Mouse (Mus musculus) forebrain, embryonic 16.5 days (tissue): ENCODE measurements around the gene Aldh18a1. TPM values are rescaled to one million over a fixed set of nuclear protein-coding genes. Genes with fewer than 3 reads are reported as not detected.
"Not testable (repeated sequence)": the region's sequence is repeated elsewhere in the genome, so short reads cannot be mapped to it uniquely, and the experiment has no call there.

ENCODE experiments used
- ATAC-seq: fragments of 200-750 bp; cut with Nextera tagmentation; 2 replicates; pipeline ENCODE4 v1.8.0; 2017; ENCODE audit warnings: mild to moderate bottlenecking, moderate library complexity
- H3K27ac ChIP-seq: fragments of 300-500 bp; sonication (generic); 2 replicates; pipeline ENCODE4 v1.5.1; 2014; ENCODE audit warnings: low read length, control low read depth
- H3K27me3 ChIP-seq: fragments of 300-500 bp; sonication (generic); replicated peaks from 2 replicates; pipeline ENCODE4 v1.6.1; 2014; ENCODE audit warnings: low read length; ENCODE audit not compliant: control insufficient read depth, insufficient read depth
- H3K36me3 ChIP-seq: fragments of 300-500 bp; sonication (generic); 2 replicates; pipeline ENCODE4 v1.6.1; 2014; ENCODE audit not compliant: control insufficient read depth, insufficient read depth
- H3K4me1 ChIP-seq: fragments of 300-500 bp; sonication (generic); replicated peaks from 2 replicates; pipeline ENCODE4 v1.6.1; 2014; ENCODE audit warnings: low read length; ENCODE audit not compliant: control insufficient read depth, insufficient read depth
- H3K4me2 ChIP-seq: fragments of 300-500 bp; sonication (generic); 2 replicates; pipeline ENCODE4 v1.6.1; 2014; ENCODE audit warnings: mild to moderate bottlenecking, low read length, control low read depth
- H3K4me3 ChIP-seq: fragments of 300-500 bp; sonication (generic); replicated peaks from 2 replicates; pipeline ENCODE4 v1.5.1; 2014; ENCODE audit warnings: mild to moderate bottlenecking, low read length, control low read depth
- H3K9ac ChIP-seq: fragments of 300-500 bp; sonication (generic); replicated peaks from 2 replicates; pipeline ENCODE4 v1.6.1; 2014; ENCODE audit warnings: low read depth, low read length, control low read depth
- H3K9me3 ChIP-seq: fragments of 300-500 bp; sonication (generic); 2 replicates; pipeline ENCODE4 v1.6.1; 2016; ENCODE audit warnings: low read length; ENCODE audit not compliant: control insufficient read depth
- WGBS: fragments of 180-500 bp; shearing (Covaris S2); extraction: QIAGEN DNeasy Blood & Tissue Kit; methylation state at CpG from one replicate; pipeline ENCODE4 v1.1.7; 2014; 5-methylcytosine and 5-hydroxymethylcytosine counted together
- polyA plus RNA-seq: library from polyadenylated mRNA; unstranded; fragments of >200 nt; fragmentation: Nextera tagmentation; extraction: Ambion mirVana; gene quantifications from 2 replicates; pipeline ENCODE4 v1.2.1, GENCODE M21; 2015

The Aldh18a1 gene
- polyA plus RNA-seq, 1 experiment from 2014 or later = 83.4 TPM

DNA sequence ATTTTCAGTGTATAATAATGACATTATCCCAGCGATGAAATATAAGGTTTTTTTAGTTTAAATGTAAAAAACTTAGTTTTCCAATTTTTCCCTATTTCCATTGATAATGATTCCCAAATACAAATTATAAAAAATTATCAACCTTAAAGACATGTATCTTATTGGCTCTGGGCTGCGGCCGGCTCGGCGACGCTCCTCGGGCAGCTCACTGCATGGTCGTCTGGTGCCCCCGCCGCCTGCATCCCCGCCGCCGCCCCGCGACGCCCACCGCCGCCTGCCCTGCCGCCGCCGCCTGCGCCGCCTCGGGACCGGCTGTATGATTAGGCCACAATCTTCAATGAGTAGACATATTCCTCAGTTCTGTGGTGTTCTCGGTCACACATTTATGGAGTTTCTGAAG is 33.4 kb upstream of the Aldh18a1 start:
- H3K4me2 ChIP-seq, H3K9ac ChIP-seq, H3K27ac ChIP-seq, H3K4me3 ChIP-seq, H3K9me3 ChIP-seq, H3K27me3 ChIP-seq, H3K4me1 ChIP-seq, H3K36me3 ChIP-seq, ATAC-seq: not testable (repeated sequence)
- 55% methylated on average over 10 of the region's 26 CpGs for WGBS

DNA sequence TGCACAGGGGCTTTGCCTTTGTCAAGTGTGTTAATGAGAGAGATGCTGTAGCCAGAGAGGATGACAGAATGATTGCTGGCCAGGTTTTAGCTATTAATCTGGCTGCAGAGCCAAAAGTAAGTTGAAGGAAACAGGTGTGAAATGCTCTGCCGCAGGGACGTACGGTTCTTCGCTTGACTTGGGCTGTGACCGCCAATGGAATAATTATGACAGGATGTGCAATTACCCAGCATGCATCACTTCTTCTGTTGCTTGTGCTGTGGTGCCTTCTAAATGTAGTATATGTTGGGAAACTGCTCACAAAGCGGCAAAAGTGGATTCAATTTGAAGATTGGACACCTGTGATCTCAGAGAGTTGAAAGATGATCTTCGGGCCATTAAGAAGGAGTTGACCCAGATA is 27.8 kb upstream of the Aldh18a1 start:
- H3K9ac ChIP-seq = no peak overlapping the region
- H3K4me1 ChIP-seq = peaks cover 5% of the 10 kb centered on the region
- H3K27ac ChIP-seq = no peak overlapping the region
- H3K4me2 ChIP-seq = no peak overlapping the region
- no peaks in the 10 kb centered on the region for H3K27me3 ChIP-seq
- H3K9me3 ChIP-seq = no peaks in the 10 kb centered on the region
- H3K36me3 ChIP-seq = no peaks in the 10 kb centered on the region
- 84% methylated on average over 7 of the region's 7 CpGs for WGBS
- H3K4me3 ChIP-seq = no peak overlapping the region
- ATAC-seq = no peak

DNA sequence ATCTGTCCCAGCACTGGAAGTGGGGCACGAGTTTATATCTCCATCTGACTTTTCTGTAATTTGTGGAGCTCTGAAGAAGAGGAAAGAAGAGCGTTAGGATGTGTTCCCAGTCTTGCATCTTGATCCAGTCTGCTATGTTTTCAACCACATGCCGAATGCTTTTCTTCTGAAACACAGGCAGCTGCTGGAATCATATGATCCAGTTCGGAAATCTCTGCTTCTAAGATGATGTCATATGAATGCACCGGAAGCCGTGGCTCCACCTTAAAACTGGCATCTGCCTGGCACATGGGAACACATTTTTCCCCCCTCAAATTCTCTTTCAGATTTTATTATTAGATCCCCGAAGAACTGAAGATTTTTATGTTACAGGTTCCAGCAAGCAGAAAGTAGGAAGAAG is 26.5 kb upstream of the Aldh18a1 start:
- no peak for ATAC-seq
- H3K9ac ChIP-seq = no peak overlapping the region
- peaks cover 8% of the 10 kb centered on the region for H3K4me1 ChIP-seq
- H3K9me3 ChIP-seq = no peaks in the 10 kb centered on the region
- H3K4me2 ChIP-seq = no peak overlapping the region
- 83% methylated on average over 7 of the region's 7 CpGs for WGBS
- no peak overlapping the region for H3K4me3 ChIP-seq
- no peak overlapping the region for H3K27ac ChIP-seq
- no peaks in the 10 kb centered on the region for H3K36me3 ChIP-seq
- no peaks in the 10 kb centered on the region for H3K27me3 ChIP-seq

DNA sequence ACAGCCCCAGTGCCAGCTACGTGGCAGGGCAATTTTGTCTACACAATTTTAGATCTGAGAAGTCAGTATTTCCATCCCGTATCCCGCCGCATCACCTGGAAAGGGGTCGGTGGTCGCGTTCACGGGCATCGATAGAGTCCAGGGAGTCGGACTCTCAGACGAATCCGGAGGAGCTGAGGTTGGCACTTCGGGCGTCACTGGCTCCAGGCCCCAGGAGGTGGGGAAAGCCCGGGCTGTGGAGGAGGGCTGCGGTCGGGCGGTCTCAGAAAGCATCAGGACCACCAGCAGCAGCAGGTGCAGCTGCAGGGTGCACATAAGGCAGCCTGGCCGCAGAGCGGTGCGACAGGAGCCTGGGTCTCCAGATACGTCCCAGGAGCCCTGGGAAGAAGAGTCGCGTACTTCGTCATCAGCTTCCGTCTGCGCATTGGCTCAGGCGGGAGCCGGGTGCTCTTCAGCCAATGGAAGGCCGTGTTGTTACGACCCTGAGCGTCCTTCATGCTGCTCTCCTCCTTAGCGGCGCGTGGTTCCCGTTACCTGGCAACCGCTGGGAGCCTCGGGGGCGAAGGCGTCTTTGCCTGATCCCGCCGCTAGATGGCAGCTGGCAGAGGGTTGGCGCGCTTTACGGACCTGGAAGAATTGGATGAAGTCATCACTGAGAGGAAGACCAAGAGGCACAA is 23.7 kb upstream of the Aldh18a1 start, which contains the start of the genes Tctn3 and Entpd1:
Tctn3 (minus strand) TSS at position 404 of the 677 bp plus-strand sequence.
Entpd1 (plus strand) TSS at position 537 of the 677 bp plus-strand sequence.
- WGBS = under 1% methylated on average over 45 of the region's 45 CpGs
- no peak within 1 kb of the TSS for H3K27ac ChIP-seq
- peaks cover 8% of the 10 kb centered on the region for H3K4me1 ChIP-seq

DNA sequence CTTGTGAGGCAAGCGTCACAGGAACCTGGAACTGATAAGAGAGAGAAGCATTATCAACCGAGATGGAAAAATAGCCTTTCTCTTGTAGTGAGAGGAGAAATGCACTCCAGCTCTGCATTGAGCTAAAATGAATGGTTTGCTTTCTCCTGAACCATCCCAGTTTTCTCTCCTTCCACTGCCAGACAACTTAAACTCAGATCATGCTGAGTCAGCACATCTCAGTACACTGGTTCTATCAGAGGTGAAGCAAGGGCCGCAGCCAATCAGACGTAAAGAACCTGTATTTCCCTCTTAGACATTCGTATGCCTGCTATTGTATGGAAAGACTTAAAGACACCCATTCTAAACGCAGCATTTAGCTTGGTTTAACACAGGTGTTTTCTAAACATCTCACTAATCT is 19.4 kb upstream of the Aldh18a1 start:
- H3K4me1 ChIP-seq = peaks cover 8% of the 10 kb centered on the region
- no peak overlapping the region for H3K4me3 ChIP-seq
- no peak overlapping the region for H3K27ac ChIP-seq
- H3K9me3 ChIP-seq = no peaks in the 10 kb centered on the region
- 90% methylated on average over 6 of the region's 6 CpGs for WGBS
- H3K36me3 ChIP-seq = peaks cover 11% of the 10 kb centered on the region
- no peak overlapping the region for H3K9ac ChIP-seq
- no peak overlapping the region for H3K4me2 ChIP-seq
- no peaks in the 10 kb centered on the region for H3K27me3 ChIP-seq
- ATAC-seq = no peak

More for the DNA sequence above, 23.7 kb upstream of the Aldh18a1 start, which contains the start of the genes Tctn3 and Entpd1:
- Histone ChIP-seq H3K9ac (peak within 1 kb of the TSS; percentile 81), H3K4me2 (peak within 1 kb of the TSS; percentile 85), H3K36me3 (peaks cover 8% of the 10 kb centered on the region), H3K9me3 (no peaks in the 10 kb centered on the region), H3K27me3 (no peaks in the 10 kb centered on the region), H3K4me3 (peak within 1 kb of the TSS; percentile 90)
- peak; percentile 100 for ATAC-seq

DNA sequence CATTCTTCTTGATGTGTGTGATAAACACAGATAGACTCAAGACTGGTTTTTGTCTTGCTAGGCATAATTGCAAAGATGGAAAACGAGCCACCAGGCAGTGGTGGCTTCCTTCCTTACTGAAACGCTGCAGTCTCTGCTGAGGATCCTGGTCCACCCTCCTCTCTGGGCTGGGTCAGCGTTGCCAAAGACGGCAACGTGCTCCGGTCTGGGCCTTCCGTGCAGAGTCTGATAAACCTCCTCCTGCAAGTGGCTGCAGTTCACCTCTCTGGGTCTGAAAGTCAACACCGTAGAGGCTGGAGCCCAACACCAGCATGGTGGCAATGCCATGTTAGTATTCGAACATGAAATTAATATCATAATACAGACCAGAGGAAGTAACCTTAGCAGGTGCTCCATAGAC is 16.9 kb upstream of the Aldh18a1 start:
- H3K27ac ChIP-seq = no peak overlapping the region
- no peak overlapping the region for H3K9ac ChIP-seq
- H3K9me3 ChIP-seq = no peaks in the 10 kb centered on the region
- H3K4me2 ChIP-seq = no peak overlapping the region
- H3K36me3 ChIP-seq = peaks cover 11% of the 10 kb centered on the region
- no peak for ATAC-seq
- H3K4me1 ChIP-seq = no peaks in the 10 kb centered on the region
- no peaks in the 10 kb centered on the region for H3K27me3 ChIP-seq
- H3K4me3 ChIP-seq = no peak overlapping the region
- WGBS = 95% methylated on average over 9 of the region's 9 CpGs

DNA sequence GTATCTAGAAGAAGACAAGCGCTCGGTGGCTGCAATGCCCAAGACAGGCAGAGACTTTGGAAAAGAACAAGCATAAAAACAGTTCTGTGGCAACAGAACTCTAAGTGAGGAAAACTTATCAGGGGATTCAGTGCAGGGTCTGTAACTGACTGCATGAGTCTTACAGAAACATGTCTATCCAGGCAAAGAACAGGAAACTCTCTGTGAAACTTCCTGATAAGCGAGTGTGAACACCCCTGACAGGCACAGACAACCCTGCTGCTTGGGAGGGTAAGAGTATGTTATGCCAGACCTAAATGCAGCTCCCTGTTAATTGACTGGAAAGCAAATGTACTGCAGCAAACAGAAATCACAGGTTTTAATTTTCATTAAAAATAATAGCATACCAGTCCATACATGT is 13.6 kb upstream of the Aldh18a1 start:
- Histone ChIP-seq H3K4me1 (no peaks in the 10 kb centered on the region), H3K27ac (no peak overlapping the region), H3K27me3 (no peaks in the 10 kb centered on the region), H3K4me2 (no peak overlapping the region), H3K9ac (no peak overlapping the region), H3K36me3 (peaks cover 3% of the 10 kb centered on the region; the same call in 1 of the 2 replicates), H3K9me3 (no peaks in the 10 kb centered on the region), H3K4me3 (no peak overlapping the region)
- no peak for ATAC-seq
- WGBS = 93% methylated on average over 3 of the region's 3 CpGs

DNA sequence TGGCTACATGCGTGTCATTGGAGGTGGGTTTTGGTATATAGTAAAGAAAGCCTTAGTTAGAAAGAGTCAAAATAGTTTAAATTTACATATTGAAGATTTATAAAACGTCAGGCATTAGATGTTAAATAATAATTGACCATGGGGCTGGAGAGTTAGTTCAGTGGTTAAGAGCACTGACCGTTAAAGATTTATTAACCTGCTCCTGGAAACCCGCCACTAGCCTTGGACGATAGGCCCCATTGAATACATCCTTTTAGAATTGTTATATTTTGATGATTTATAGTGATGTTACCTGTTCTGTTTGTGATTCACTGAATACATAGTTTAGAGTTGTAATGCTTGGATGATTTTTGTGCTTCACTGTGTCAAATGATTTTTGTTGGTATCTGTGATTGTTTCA is 12.6 kb upstream of the Aldh18a1 start:
- H3K4me3 ChIP-seq, H3K4me1 ChIP-seq, H3K27ac ChIP-seq, ATAC-seq, H3K9me3 ChIP-seq, H3K9ac ChIP-seq, H3K4me2 ChIP-seq, H3K27me3 ChIP-seq, H3K36me3 ChIP-seq: not testable (repeated sequence)
- 91% methylated on average over 5 of the region's 5 CpGs for WGBS

DNA sequence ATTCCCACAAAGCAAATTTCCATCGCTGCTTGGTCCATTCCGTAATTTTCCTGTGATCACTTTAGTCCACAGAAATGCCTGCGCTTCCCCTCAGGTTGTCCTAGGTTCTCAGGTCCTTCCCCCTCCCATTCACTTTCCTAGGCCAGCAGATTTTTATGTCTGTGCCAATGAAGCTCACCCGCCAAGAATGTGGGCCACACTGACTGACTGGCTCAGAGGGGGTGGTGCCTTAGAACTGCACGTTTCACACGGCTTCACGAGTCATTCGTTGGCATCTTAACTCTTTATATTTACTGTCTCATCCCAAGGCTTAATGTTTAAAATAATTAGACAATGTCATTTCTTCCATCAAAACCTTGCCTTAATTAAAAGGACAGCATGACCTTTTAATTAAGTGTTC is 7.6 kb upstream of the Aldh18a1 start:
- 70% methylated on average over 8 of the region's 8 CpGs for WGBS
- Histone ChIP-seq H3K36me3 (no peaks in the 10 kb centered on the region; the same call in none of the 2 replicates), H3K4me1 (no peaks in the 10 kb centered on the region), H3K27me3 (no peaks in the 10 kb centered on the region), H3K4me3 (no peak overlapping the region), H3K4me2 (no peak overlapping the region), H3K9me3 (no peaks in the 10 kb centered on the region), H3K9ac (no peak overlapping the region), H3K27ac (no peak overlapping the region)
- no peak for ATAC-seq
